Mouse (Mus musculus): ENCODE results near the gene C2cd4a.

C2cd4a gene

DNA sequence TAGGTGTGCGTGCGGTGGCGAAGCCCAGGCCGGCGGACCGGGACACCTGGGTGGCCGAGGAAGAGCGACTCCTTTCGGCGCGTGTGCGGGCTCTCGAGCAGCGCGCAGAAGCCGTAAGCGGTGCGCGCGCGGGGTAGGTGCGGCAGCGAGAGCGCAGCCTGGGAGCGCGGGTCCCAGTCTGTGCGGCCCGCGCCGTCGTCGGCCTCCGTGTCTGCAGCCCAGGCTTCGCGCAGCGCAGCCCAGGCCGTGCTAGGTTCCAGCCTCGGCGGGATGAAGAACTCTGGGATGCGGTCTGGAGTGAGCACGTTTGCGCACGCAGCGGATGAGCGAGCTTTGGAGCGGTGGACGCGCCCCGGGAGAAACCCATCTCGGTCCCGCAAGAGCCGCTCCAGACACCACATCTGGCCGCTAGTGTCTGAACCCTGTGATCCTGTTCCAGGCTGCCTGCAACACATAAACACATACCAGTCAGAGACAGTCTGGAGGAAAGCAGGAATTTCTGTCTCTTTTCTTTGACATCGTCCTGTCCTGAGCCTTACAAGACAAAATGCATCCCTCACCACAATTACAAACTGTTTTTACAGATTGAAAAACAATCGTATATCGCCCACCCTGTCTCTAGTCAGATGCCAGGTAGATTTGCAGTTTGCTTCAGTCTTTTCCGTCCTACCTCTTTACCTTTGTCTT lies 628 bp downstream of the C2cd4a start:
- peak; percentile 53 for DNase-seq (ENCODE audit: low spot score)

DNA sequence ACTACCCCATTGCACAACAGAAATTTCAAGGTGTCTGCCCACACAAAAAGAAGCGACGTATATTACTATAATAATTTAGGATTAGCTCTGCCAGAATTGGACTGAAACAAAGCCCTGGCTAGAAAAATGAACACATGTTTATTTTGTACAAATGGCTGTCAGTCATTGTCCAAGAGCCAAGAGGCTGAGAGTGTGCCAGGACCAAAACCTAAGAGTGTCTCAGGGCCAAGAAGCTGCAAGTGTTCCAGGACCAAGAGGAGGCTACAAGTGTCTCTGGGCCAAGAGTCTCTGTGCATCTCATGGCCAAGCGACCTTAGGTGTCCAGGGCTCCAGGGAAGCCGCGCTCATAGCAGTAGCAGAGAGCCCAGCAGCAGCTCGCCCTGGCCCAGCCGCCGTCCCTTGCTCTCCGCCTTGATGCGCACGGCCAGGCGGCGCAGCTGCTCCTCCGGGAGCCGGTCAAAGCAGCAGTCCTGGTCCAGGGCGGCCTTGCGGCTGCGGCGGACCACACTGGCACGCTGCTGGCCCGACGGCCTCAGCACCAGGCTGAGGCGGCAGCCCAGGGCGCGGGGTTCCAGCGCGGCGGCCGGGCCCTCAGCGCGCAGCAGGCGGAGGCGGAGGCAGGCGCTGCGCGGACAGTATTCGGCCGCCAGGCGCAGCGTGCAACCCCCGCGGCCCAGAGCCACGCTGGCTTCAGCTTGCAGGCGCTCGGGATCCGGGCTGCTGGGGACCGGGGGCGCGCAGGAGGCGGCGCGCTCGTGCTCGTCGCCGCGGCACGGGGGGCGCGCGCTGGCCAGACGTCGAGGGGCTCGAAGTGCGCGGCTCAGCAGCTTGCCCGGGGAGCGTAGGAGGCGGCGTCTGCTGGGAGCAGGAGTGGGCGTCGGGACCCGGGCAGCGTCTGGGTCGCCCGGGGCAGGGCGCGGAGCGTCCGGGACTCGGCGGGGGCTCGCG lies 1.4 kb downstream of the C2cd4a start:
- peak; percentile 49 for DNase-seq (ENCODE audit: low spot score)

DNA sequence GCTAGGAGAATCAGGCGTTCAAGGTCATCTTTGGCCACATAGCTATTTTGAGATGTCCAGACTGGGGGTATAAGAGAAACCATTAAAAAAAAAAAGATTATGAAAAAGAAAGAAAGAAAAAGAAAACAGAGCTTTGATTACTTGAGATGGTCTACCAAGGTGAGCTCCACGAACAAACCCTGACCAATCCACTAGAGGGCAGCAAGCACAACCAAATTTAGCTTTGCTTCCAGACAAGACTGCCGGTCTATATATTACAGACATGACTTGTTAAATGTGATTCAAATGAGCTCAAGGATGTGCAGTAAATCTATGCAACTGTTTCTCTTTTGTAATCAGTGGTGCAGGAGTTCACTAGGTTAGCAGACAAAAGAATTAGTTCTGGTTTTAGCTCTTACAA lies 3.9 kb downstream of the C2cd4a start:
- DNase-seq (ENCODE audit: low spot score): peak; percentile 75

DNA sequence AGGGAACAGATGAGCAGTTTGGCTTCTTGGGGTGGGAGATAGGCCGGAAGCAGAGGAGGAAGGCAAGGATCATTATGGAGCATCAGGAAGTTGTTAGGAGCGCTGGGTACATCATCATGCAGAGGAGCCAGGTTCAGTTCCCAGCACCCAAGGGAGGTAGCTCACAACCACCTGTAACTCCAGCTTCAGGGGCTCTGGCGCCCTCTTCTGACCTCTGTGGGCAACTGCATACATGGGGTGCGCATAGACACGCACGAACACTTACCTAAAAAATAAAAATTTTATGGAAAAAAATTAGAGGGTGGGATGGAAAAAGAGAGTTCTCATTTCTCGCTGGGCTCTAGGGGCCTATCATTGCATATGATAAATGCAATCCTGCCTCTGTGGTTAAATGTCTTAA lies 6.6 kb downstream of the C2cd4a start:
- DNase-seq (ENCODE audit: low spot score): no peak

DNA sequence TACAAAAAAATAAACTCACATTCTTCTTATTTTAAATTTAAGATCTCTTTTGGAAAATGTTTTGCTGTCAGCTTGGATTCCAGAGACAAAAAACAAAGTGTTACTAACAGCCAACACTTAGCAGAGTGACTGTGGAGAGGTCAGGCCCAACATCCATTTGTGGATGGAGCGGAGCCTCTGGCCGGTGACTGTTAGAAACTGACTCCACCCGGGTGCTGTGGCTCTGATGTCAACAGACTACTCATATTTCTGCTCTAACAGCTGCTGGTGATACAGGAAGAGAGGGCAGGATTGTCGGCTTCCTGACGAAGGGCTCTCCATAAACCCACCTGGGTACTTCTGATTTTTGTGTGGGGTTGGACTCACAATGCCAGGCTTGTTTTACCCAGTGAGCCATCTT lies 9.0 kb downstream of the C2cd4a start:
- DNase-seq (ENCODE audit: low spot score): no peak

DNA sequence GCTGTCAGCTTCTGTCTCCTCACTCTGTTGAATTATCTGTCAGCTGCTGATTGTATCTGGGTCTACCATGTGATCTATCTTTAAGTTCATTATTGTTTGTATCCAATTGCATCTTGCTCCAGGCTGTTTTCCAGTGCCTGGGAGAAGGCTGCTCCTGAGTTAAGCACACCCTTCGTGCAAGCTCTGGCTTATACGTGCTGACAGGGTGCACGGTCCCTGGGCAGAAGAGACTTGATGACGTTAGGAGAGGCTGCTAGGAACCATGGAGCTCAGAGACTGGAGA lies 13.5 kb downstream of the C2cd4a start:
- peak; percentile 70 for DNase-seq (ENCODE audit: low spot score)

DNA sequence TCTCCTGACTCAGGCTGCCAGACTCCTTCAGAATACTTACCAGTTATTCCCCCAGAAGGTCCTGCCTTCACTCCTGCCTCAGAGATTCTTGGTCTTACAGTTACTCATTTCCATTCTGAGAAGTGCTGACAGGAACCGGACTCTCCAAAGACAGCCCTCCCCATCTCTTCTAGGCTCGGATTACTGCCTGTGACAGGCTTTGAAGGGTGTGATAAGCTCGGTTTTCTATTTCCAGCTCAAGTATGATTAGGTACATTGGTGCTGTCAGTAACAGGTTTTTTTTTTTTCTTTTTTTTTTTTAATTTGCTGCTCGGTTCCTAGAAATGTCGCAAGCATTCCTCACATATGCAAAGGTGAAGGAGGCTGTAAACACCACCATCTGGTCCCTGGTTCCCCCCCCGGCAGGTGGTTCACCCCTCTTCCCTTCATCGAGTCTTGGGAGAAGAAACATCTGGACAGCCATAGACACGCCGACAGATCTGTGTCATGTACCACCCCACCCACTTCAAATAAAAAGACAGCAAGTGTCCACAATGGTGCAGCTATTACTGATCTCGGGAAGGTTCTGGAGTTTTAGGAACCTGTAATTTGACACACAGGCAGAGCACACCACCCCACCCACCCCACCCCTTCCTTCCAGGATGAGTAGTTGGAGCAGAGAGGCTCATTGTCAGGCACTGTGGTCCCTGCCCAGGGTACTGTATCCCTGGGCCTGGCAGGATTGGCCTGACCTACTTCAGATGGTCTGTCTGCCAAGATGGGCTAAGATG lies 14.0 kb downstream of the C2cd4a start:
- DNase-seq (ENCODE audit: low spot score): no peak

DNA sequence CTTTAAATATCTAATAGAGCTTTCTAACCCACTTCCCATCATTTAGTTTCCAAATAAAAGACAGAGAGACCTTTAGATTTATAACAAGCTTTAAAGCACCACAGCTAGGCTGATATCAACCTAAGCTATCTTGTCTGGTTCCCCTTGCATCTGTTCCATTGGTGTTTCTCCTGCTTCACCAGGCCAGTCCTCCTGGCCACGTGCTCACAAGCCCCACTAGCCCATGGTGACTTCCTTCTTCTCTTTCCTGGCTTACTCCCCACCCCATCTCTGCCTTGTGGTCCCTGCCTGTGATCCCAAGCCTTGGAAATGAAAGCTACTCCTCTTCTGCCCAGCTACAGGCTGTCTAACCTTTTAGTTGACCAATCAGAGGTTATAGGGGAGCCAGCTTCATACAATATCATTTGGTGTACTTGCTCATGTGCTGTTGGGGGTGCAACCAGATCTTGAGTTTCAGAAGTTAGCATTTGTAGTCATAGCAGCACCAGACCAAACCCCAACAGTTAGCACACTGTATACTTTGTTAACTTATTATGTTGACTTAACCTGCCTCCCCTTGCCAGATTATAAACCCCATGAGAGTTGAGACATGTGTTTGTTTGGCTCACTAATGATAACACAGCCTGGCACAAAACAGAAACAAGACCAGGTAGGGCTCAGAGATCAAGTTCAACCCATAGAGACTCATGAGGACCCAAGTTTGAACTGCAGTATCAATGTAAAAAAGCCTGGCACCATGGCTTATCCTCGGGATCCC lies 15.8 kb downstream of the C2cd4a start:
- DNase-seq (ENCODE audit: low spot score): no peak

DNA sequence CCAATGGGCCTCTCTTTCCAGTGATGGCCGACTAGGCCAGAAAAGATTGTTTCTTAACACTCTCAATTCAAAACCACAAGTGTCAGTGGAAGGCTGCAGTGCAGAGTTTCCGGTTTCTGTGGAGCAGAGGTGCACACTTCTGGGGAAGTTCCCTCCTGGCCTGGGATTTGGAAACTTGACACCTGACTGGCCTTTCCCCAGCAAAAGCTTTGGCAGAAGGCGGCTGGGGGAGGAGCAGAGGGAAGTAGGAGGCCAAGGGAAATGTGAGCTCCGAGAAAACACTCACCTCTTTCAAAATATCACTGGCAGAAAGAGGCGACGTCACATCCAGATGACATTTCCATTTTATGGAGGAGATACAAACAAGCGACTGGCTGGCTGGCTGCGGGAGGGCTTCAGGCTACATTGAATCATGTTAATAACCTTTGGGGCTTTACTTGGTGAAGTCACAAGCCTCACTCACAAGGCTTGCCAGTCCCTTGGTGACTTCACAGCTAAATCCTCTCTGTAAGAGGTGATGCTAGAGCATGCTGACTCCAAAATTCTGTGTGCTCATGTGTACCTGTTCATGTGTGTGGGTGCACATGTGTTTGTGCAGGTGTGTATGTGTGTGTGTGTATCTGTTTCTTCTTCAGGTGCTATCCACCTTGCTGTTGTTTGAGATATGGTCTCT lies 18.3 kb downstream of the C2cd4a start:
- peak; percentile 26 for DNase-seq (ENCODE audit: low spot score)

DNA sequence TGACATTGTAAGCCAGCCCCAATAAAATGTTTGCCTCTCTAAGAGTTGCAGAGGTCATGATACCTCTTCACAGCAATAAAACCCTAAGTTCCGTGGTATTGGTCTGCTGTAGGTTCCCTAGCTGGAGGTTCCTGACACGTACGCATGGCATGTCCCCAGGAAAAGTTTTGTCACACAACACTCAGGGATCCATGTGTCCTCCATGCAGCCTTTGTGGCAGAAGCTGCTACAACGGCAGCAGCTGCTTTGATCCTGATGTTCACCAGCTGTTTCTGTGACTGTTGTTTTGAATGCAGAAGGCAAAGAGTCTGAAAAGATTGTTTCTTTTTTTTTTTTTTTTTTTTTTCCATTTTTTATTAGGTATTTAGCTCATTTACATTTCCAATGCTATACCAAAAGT lies 19.0 kb downstream of the C2cd4a start:
- DNase-seq (ENCODE audit: low spot score): no peak

DNA sequence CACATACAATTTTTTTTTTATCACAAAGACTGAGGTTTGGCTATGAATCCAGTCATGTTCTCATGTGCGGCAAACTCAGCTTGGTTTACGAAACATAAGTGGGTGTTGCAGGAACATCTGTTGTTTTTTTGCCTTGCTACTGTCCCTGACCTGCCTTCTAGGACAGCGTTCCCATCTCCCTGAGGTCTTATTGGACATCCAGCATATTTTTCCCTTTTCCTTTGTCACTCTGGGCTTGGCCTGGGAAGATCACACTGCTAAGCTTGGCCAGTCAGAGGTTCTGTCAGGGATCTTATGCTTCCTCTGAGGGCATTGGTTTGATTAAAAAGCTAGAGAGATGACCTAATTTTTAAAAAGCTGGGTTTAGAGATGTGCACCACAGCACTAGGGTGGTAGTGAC lies 21.0 kb downstream of the C2cd4a start:
- no peak for DNase-seq (ENCODE audit: low spot score)

DNA sequence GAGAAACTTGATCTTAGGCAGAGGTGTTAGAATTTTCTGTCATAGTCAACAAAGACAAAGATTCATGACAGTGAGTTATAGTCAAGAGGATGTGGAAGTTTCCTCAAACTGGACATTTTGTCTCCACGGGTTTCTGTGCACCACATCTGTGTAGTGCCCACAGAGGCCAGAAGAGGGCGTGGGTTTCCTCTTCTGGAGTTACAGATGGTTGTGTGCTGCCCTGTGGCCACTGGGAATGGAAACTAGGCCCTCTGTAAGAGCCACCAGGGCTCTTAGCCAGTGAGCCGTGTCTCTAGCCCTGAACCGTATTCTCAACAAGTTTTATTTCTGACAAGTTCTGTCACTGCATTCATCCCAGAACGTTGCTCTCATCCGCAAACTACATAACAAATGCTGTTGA lies 21.6 kb downstream of the C2cd4a start:
- no peak for DNase-seq (ENCODE audit: low spot score)

DNA sequence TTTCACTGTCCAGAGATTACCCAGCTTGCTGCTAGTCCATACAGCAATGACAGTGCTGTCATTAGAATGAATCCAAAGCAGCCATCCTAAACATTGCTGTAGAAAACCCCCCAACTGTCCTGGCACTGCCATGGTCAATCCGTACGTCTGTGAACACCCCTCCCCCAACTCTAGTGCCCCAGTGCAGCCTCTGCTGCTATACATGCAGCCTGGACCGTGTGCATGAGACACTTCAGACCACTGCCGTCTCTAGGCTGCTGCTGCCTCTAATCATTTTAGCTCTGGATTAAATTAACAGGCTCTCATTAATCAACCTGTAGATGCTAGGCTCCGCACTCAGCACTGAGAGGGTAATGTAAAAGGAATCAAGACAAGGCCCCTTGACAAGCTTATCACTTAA lies 25.1 kb downstream of the C2cd4a start:
- no peak for DNase-seq (ENCODE audit: low spot score)

DNA sequence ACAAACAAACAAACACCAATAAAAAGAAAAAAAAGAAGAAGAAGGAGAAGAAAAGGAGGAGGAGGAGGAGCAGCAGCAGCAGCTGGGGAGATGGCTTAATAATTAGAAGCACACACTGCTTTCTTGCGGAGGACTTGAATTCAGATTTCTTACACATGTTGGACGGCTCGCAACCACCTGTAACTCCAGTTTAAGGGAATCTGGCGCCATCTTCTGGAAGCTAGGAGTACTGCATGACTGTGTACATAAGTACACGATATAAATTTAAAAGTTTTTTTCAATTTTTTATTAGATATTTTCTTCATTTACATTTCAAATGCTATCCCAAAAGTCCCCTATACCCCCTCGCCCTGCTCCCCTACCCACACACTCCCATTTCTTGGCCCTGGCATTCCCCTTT lies 29.9 kb downstream of the C2cd4a start:
- DNase-seq (ENCODE audit: low spot score): peak; percentile 66

DNA sequence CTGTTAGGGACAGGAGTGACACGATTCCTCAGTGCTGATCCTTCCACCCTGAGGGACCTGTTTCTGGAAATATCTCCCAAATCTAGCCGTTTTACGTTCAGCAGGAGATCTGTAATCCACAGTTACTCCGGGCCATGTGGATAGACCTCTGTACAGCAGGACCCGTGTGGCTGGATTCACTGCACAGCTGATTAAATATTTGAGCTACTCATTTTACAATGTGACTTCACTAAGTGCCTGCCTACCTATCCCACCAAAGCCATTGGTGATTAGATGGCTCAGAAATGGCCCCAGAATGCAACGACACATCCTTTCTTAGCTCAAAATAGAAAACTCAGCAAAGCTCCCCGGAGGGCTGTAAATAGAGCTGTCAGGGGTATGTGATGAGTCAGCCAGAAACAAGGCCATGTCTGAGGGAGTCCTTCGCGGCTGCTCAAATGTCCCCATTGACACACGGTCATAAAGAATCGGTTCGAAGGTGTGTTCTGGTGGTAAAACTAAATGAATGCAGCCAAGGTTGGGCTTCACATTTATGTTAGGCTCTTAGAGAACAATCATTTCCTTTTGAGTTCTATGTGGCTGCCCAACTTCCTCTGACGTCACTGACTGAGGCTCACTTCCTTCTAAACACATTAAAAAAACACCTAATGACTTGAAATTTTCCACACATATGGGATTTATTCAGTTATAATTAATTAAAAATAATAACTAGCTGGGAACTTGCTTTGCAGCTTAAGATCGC lies 32.9 kb downstream of the C2cd4a start:
- DNase-seq (ENCODE audit: low spot score): peak; percentile 24

DNA sequence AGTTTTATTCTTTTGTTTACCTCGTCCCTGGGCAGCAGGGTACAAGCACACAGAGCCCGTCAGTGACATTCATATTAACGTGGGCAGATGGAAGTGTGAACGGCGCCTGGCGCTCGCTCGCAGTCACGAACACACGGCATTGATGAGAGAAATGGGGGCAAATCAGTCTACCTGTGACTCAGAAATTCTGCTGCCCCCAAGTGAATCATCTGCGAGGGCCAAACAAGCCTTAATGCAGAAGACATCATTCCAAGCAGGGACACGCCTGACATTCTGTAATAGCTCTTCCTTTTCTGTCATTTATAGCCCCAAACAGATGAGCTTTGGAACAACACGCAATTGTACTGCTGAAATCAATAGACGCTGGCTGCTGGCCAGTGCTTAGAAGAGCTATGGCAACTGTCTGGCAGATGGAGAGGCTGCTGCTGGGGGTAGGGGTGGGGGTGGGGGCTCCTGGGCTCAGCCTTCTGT lies 36.9 kb downstream of the C2cd4a start:
- DNase-seq (ENCODE audit: low spot score): peak; percentile 69

DNA sequence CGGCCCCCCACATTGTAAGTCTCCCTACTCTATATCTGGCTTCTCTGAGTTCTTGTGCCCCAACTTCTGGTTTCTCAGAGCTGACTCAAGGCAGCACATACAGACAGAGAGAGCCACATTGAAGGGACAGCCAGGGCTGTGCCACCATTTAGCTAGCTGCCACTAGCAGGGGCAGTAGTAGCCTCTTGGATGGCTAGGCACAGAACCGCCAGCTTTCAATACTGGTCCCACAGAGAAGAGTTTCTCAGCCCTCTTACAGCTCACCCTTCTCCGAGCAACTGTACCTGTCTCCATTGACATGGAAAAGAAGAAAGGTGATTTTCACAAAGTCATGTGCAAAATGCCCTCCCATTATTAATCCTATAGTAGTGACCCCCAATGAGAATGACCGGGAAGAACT lies 37.5 kb downstream of the C2cd4a start:
- no peak for DNase-seq (ENCODE audit: low spot score)

DNA sequence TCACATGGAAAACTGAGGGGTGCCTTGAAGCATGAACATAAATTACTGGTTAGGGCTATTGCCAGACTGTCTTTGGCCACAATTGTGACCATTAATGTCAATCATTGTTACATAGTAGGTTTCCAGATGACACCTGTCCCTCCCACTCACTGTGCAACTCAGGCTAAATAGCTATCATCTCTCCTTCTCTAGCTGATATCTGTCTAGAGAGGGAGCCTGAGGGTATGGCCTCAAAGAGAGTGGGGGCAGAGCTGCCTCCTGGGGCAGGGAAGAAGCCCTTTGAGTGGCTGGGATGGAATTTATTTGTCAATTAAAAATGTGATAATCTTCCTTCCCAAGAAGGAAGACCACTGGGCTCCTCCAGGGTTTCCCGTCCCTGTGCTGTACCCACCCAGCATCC lies 37.9 kb downstream of the C2cd4a start:
- DNase-seq (ENCODE audit: low spot score): no peak

DNA sequence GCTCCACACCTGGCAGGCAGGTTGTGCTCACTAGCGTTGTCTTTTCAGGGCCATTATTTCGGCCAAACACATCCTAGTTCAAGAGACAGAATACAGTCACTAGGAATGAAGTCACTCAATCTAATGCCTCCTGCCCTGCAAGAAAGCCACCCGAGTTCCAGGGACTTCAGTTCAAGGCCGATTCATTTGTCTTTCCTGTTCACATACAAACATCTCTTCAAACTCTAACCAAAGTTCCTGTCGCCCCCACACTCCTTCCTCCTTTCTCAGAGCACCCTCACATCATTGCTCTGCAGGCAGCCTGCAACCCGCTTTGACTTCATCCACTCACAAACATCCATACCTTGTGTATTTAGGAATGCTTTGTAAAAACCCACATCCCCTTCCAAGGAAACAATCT lies 38.6 kb downstream of the C2cd4a start:
- no peak for DNase-seq (ENCODE audit: low spot score)

DNA sequence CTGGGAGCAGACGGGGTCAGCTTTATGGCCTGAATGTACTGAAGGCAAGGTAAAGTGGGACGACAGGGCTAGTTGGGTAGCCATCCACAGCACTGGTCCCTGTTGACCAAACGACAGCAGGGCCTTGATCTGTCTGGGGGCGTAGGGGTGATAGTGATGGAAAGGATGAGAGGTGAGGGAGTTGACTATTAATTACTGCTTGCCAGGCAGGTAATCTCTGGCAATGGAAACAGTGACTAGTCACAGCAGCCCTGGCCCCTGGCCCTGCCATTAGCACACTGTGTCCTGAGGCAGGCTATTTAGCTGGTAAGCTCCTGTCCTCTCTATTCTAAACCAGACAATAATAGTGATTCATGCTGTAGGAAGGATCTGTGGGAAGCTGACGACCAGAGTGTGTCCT lies 39.7 kb downstream of the C2cd4a start:
- DNase-seq (ENCODE audit: low spot score): no peak

DNA sequence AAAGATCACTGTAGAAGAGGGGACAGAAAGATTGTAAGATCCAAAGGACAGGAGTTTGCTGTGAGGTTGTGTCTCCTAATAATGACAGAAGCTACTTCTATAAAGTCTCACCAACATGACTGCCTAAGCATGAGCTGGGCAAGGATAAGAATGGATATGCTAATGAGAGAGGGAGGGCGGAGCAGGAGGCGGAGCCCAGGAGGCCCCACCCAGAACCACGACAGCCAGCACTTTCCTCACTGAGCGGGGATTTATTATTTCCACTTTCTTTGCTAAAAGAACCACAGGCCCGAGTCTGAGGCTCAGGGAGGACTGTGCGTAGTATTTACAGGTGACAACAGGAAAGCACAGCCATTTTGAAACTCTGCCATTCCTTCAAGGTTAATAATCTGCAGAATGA lies 44.5 kb downstream of the C2cd4a start:
- no peak for DNase-seq (ENCODE audit: low spot score)
